Mouse (Mus musculus) liver, embryonic 14.5 days (tissue): Measurements from ENCODE around the gene Fam243. TPM values are rescaled to one million over a fixed set of nuclear protein-coding genes. Genes with fewer than 3 reads are reported as not detected.

Experiments
- ATAC-seq: fragments of 200-750 bp; cut with Nextera tagmentation; 2 replicates; pipeline ENCODE4 v1.8.0; 2017; ENCODE audit warnings: moderate number of reproducible peaks, mild to moderate bottlenecking, moderate library complexity; ENCODE audit not compliant: insufficient read depth
- DNase-seq, 3 experiments: peaks; one replicate each; pipeline ENCODE4 v3.0.0-alpha.2; 2012 to 2013; ENCODE audit warnings: low read depth in 3 of 3, low spot score in 3 of 3
- H3K27ac ChIP-seq: fragments of 300-500 bp; sonication (generic); 2 replicates; pipeline ENCODE4 v1.5.1; 2014; ENCODE audit warnings: moderate library complexity, mild to moderate bottlenecking, control low read depth, inconsistent platforms
- H3K27me3 ChIP-seq: fragments of 300-500 bp; sonication (generic); 2 replicates; pipeline ENCODE4 v1.6.1; 2014; ENCODE audit warnings: mild to moderate bottlenecking, low read length, moderate library complexity; ENCODE audit not compliant: control insufficient read depth, insufficient read depth
- H3K36me3 ChIP-seq: fragments of 300-500 bp; sonication (generic); replicated peaks from 2 replicates; pipeline ENCODE4 v1.6.1; 2014; ENCODE audit warnings: low read depth; ENCODE audit not compliant: control insufficient read depth, insufficient read depth
- H3K4me1 ChIP-seq, 2 experiments: fragments of 200-500 bp in 1 of 2; fragments of 300-500 bp in 1 of 2; sonication (generic) in 1 of 2; replicated peaks; 2 replicates each; pipeline ENCODE4 v1.6.1; 2012 to 2014; ENCODE audit warnings: antibody characterized with exemption in 1 of 2, inconsistent platforms in 1 of 2, low read length in 1 of 2; ENCODE audit not compliant: control insufficient read depth in 2 of 2, insufficient read depth in 2 of 2
- H3K4me2 ChIP-seq: fragments of 300-500 bp; sonication (generic); 2 replicates; pipeline ENCODE4 v1.6.1; 2014; ENCODE audit warnings: low read depth, mild to moderate bottlenecking, control low read depth, moderate library complexity
- H3K4me3 ChIP-seq, 2 experiments: fragments of 200-500 bp in 1 of 2; fragments of 300-500 bp in 1 of 2; sonication (generic) in 1 of 2; 2 replicates each; pipeline ENCODE4 v1.5.1; 2012 to 2014; ENCODE audit warnings: low read depth in 2 of 2, low read length in 2 of 2, mild to moderate bottlenecking in 2 of 2, control low read depth in 1 of 2, inconsistent platforms in 1 of 2, moderate library complexity in 1 of 2; ENCODE audit not compliant: insufficient read depth in 1 of 2
- H3K9ac ChIP-seq: fragments of 300-500 bp; sonication (generic); replicated peaks from 2 replicates; pipeline ENCODE4 v1.6.1; 2014; ENCODE audit warnings: mild to moderate bottlenecking, control low read depth, moderate library complexity
- H3K9me3 ChIP-seq: fragments of 300-500 bp; sonication (generic); 2 replicates; pipeline ENCODE4 v1.6.1; 2016; ENCODE audit warnings: low read length, mixed read lengths; ENCODE audit not compliant: control insufficient read depth
- CTCF ChIP-seq: IDR thresholded peaks from 2 replicates; pipeline ENCODE4 v1.5.1; 2016; ENCODE audit warnings: antibody characterized with exemption, low read depth, control low read depth
- EP300 ChIP-seq: IDR thresholded peaks from 2 replicates; pipeline ENCODE4 v1.6.1; 2016; ENCODE audit warnings: antibody characterized with exemption, low read depth
- WGBS: fragments of 180-500 bp; shearing (Covaris S2); extraction: QIAGEN DNeasy Blood & Tissue Kit; methylation state at CpG from one replicate; pipeline ENCODE4 v1.1.7; 2014; ENCODE audit not compliant: insufficient replicate concordance; 5-methylcytosine and 5-hydroxymethylcytosine counted together
- polyA plus RNA-seq, 2 experiments: library from polyadenylated mRNA; depleted of rRNA in 1 of 2; stranded (reverse) in 1 of 2; unstranded in 1 of 2; fragments of >200 nt; fragmentation: Nextera tagmentation in 1 of 2; extraction: Ambion mirVana in 1 of 2; gene quantifications; 2 replicates each; pipeline versions ENCODE4 v1.2.1 to v1.2.3; 2012 to 2014

Gene Fam243
- polyA plus RNA-seq, 2 experiments: 0.01 TPM; not detected in 1

DNA sequence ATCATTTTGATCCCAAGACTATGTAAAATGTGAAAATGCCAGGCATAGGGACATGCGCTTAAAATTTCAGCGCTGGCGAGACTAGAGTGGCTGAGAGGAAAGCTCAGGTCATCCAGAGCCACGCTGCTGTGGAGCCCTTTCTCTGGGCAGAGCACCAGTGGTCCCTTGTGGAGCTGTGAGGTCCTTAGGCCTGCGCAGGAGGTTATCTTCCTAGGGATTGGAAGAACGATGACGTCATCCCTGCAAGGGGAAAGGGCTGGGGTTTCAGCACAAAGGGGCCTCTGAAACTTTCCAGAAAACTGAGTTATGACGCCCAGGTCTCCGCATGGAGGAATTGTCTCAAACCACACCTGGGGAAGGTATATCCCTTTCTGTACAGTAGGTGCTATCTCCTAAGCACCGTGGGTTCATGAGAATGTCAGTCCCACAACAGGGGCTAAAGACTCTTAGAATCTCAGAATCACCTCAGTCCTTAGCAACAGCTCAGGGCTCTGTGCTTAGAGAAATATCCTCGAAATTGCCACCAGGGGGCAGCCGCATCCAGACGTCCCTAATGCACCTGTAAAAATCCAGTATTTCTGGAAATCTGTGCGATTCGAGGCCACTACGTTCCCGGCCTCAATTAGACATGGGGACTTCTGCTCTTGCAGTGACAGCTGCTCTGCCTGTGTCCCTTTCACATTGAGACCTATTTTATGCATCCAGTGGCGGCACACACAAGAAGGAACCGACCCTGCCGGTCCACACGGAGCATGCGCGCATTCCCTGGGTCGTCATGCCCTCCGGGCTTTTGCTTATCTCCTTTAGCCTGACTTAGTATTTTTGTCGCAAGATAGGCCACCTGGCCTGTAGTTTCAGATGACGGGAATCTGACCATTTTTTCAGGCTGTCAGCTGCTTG, 19.6 kb upstream of the Fam243 start:
- Histone ChIP-seq H3K36me3 (no peaks in the 10 kb centered on the region), H3K27me3 (no peaks in the 10 kb centered on the region), H3K9ac (no peak overlapping the region; the same call in 1 of the 2 replicates), H3K4me2 (peak overlapping the region; percentile 61), H3K4me1 (peaks cover 11 to 27% of the 10 kb centered on the region in 2 experiments), H3K9me3 (no peaks in the 10 kb centered on the region), H3K4me3 (peak overlapping the region; percentile 41 to 64), H3K27ac (no peak overlapping the region)
- ATAC-seq (peak; percentile 82), DNase-seq (peak; percentile 63 to 67 (median 65))
- TF ChIP-seq CTCF (peak; percentile 85), EP300 (peak; percentile 64; the same call in 1 of the 2 replicates)
- 22% methylated on average over 27 of the region's 27 CpGs for WGBS

DNA sequence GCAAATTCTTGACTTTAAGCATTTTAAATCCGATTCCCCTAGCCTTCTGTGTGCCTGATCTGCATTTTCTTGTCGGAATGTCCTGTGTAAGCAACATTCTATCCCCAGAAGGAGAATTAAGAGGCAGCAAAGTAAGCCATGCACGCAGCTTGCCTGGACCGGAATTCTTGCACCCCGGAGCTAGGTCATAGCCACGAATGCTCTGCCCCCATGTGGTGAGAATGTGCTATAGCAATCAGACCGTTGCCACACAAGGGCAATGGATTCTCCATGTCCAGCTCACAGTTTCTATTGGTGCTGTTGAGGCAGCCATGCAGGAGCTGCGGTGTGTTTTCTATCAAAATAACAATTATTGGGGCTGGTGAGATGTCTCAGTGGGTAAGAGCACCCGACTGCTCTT, 15.0 kb upstream of the Fam243 start:
- no peaks in the 10 kb centered on the region for H3K27me3 ChIP-seq
- no peak overlapping the region for H3K9ac ChIP-seq
- DNase-seq: peak in 2 of 3 experiments; percentile 41 to 45
- 6% methylated on average over 9 of the region's 9 CpGs for WGBS
- TF ChIP-seq CTCF: peak; percentile 95
- TF ChIP-seq EP300: no peak
- no peak for ATAC-seq
- no peaks in the 10 kb centered on the region for H3K36me3 ChIP-seq
- no peak overlapping the region for H3K4me2 ChIP-seq
- H3K9me3 ChIP-seq: no peaks in the 10 kb centered on the region
- H3K4me1 ChIP-seq: peaks cover 8 to 17% of the 10 kb centered on the region in 2 experiments
- H3K27ac ChIP-seq: no peak overlapping the region
- H3K4me3 ChIP-seq: no peak overlapping the region

DNA sequence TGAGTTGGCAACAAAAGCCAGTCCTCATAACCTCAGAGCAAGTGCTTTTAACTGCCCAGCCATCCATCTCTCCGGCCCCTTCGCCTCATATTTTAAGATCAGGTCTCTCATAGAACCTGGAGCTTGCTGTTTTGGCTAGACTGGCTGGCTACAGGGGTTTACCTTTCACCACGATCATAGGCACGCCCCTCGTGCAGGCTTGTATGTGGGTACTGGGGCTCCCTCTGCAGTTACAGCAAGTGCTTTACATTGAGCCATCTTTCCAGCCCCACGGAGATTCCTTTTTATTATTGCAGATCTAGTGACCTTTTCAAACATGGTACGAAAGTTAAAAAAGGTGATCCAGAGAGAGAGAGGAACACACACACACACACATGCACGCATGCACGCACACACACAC, 13.4 kb upstream of the Fam243 start:
- ATAC-seq: no peak
- no peak overlapping the region for H3K4me3 ChIP-seq

DNA sequence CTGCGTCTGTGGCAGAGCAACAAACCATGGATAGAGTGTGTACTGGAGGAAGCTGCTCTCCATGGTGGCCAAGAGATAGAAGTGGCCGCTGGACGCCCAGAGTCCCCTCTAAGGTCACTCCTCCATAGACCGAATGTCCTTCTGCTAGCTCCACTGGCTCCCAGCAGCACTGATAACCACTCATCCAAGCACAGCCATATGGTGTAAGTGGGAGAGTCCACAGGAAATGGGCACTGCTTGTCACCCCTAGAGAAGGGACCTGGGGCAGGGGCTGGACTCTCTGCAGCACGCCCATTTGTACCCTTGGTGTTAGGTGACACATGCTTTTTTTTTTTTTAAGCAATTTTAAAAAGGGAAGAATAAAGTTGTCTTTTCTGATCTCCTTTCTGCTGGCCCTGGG, 9.7 kb upstream of the Fam243 start:
- DNase-seq: no peak
- peaks cover 0 to 4% of the 10 kb centered on the region in 2 experiments; a peak in 1 of 4 replicates for H3K4me1 ChIP-seq
- H3K4me3 ChIP-seq: no peak overlapping the region
- H3K36me3 ChIP-seq: no peaks in the 10 kb centered on the region
- H3K9me3 ChIP-seq: no peaks in the 10 kb centered on the region
- H3K4me2 ChIP-seq: no peak overlapping the region
- 48% methylated on average over 5 of the region's 5 CpGs for WGBS
- no peak overlapping the region for H3K27ac ChIP-seq
- TF ChIP-seq CTCF (no peak), EP300 (no peak)
- H3K9ac ChIP-seq: no peak overlapping the region
- ATAC-seq: no peak
- H3K27me3 ChIP-seq: no peaks in the 10 kb centered on the region

More for the DNA sequence above, 13.4 kb upstream of the Fam243 start:
- Histone ChIP-seq H3K36me3 (no peaks in the 10 kb centered on the region), H3K27ac (no peak overlapping the region), H3K9me3 (no peaks in the 10 kb centered on the region), H3K4me2 (no peak overlapping the region), H3K9ac (no peak overlapping the region), H3K27me3 (no peaks in the 10 kb centered on the region), H3K4me1 (peaks cover 0 to 5% of the 10 kb centered on the region in 2 experiments; a peak in 1 of 4 replicates)
- TF ChIP-seq EP300 (no peak), CTCF (no peak; the same call in 1 of the 2 replicates)
- 50% methylated on average over 9 of the region's 9 CpGs for WGBS
- DNase-seq: no peak

DNA sequence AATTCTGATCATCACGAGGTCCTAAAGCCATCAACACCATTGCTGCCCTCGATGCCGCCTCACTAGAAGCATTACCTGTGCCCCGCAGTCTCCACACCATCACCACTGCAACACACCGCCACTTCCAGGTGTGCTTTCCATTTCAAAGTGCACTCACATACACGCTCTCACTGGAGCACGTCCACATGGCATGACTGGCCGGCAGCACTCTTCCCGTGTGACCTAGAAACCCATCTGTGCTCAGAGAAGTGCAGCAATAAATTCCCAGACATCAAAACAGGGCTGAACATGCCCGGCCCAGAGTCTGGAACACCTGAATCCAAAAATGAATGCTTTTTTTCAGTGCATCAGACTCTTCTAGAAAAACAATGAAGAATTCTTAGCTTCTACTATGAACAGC, 6.7 kb upstream of the Fam243 start:
- H3K27ac ChIP-seq: no peak overlapping the region
- H3K4me2 ChIP-seq: no peak overlapping the region
- TF ChIP-seq EP300 (no peak), CTCF (no peak)
- no peaks in the 10 kb centered on the region for H3K27me3 ChIP-seq
- DNase-seq: no peak
- H3K36me3 ChIP-seq: no peaks in the 10 kb centered on the region
- no peak overlapping the region for H3K9ac ChIP-seq
- H3K4me3 ChIP-seq: no peak overlapping the region
- H3K9me3 ChIP-seq: no peaks in the 10 kb centered on the region
- peaks cover 0 to 5% of the 10 kb centered on the region in 2 experiments; a peak in 1 of 4 replicates for H3K4me1 ChIP-seq
- WGBS: 67% methylated on average over 10 of the region's 10 CpGs
- ATAC-seq: no peak
